Mouse (Mus musculus): ENCODE data around the gene Fam69a.
"Not testable (repeated sequence)": the region's sequence is repeated elsewhere in the genome, so short reads cannot be mapped to it uniquely, and the experiment has no call there.

Gene Fam69a

DNA sequence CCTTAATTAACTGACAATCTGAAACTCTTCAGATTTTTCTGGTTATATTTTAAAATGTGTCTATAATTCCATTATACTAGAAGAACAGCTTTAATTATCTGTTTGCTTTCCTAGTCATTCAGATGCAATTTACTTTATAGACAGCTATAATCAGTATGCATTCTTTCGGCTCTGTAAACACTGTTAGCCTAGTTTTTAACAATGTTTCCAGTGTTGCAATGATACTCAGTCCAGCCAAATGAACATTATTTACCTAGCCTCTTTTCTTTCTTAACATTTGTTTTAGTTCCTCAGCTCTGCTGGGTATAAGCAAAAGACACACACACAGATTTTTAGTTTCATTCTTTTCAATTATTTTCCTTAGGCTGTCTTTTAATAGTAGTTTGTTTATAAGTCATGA, 38.0 kb downstream of the Fam69a start:
- DNase-seq (ENCODE audit: extremely low spot score, low read depth, low spot score), result no peak

DNA sequence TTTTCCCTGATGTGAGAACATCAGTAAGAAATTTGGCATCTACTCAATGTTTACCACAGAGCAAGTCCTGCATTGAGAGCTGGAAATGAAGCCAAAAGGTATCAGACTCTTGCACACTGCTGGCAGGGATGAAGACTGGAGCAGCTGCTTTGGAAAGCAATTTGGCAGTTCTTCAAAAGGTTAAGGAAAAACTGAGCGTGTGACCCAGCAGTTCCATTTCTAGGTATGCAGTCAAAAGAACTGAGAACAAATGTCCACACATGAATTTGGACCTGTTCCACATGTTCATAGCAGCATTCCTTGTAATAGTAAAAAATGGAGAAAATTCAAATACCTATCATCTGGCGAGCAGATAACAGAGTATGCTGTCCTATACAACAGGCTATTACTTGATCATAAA, 39.3 kb downstream of the Fam69a start:
- no peak for DNase-seq (ENCODE audit: extremely low spot score, low read depth, low spot score)

DNA sequence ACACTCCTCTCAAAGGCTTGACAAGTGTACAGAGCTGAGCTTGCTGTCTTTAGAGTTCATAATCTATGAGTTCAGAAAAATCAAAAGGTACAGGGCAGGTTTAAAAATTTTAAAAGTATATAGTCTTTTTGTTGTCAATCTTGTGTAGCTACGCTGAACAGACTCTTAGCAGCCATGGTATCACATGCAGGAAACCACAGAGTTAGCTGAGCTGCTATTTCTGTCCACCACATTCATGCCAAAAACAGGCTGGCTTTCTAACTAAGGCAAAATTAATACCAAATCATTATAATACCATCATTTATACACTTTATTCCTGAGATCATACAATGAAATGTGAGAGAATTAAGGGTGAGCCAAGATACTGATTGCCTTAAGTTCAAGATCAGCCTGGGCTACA, 40.4 kb downstream of the Fam69a start:
- DNase-seq (ENCODE audit: extremely low spot score, low read depth, low spot score), result no peak

DNA sequence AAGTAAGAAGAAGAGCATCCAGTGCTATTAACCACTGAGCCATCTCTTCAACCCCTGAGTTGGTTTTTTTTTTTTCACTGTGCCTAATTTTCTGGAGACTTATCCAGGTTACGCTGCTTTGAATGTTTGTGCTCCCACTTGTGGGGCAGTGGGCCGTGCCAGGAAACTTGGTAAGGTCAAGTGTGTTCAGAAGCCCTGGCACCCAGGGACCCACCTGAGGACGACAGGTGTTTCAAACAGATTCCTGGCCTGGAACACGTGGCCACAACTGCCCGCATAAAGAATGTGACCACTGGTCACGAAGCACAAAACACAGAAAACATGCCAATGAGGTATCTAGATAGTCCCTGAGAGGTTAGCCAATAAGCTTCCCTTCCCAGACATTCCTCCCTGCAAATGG, 43.4 kb downstream of the Fam69a start:
- no peak for DNase-seq (ENCODE audit: extremely low spot score, low read depth, low spot score)

DNA sequence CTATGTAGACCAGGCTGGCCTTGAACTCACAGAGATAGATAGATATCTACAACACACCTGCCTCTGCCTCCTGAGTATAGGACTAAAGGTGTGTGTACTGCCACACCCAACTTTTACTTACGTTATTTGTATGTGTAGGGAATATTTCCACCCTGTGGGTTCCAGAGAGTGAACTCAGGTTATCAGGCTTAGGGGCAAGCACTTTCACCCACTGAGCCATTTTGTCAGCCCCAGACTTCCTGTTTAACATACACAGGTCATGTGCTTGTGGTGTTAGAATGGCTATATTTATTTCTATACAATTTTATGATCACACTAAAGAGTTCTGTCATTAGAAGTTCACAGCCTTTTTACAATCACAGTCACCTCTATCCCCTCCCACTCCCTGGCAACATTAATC, 43.9 kb downstream of the Fam69a start:
- DNase-seq (ENCODE audit: extremely low spot score, low read depth, low spot score), result no peak

DNA sequence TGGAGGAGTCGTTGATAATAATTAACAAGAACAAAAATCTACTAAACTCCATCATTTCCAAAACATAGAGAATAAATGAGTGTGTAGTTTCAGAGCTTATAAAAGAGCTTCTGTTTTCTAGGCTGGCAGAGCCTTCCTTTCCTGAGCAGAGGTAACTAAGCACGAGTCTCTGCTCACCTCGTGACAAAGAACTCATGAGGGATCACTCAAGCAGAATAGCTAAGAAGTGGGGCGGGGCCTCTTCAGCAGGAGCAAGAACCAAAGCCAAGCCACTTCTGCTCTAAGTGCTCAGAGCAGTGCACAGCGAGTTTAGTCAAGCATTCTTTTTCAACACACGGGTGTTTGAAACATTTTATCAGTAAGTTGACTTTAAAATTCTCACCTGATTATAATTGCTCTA, 45.7 kb downstream of the Fam69a start:
- no peak for DNase-seq (ENCODE audit: extremely low spot score, low read depth, low spot score)

DNA sequence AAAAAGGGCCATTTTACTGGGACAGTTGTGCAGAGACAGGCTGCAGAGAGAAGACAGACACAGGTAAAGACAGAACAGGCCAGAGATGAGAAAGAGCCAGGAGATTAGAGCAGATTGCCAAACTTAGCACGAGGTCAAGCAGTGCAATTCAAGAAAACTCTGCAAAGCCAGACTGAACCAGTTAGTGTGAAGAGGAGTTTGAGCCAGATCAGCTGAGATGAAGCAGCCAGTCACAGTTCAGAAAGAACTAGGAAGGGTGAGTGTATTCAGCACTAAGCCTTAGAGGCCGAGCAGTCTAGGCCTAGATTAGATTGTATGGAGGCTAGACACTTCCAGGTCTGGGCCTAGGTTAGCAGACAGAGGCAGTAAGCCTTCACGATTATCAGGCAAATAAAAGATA, 47.2 kb downstream of the Fam69a start:
- no peak for DNase-seq (ENCODE audit: extremely low spot score, low read depth, low spot score)

DNA sequence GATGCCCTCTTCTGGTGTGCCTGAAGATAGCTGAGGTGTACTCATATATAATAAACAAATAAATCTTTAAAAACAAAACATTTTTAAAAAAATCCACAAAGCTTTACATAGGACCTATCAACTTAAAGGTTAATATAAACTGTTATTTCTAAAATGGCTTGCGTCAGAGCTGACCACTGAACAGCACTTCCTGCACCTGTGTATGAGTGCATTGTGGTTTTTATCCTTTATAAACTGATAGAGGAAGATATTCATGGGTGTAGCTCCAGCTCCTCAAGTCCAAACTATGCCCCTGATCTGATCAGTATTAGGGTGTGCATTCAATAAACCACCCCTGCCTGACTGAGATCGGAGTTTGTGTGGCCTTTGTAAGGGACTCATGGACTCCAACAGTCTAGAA, 48.0 kb downstream of the Fam69a start:
- no peak for DNase-seq (ENCODE audit: extremely low spot score, low read depth, low spot score)

DNA sequence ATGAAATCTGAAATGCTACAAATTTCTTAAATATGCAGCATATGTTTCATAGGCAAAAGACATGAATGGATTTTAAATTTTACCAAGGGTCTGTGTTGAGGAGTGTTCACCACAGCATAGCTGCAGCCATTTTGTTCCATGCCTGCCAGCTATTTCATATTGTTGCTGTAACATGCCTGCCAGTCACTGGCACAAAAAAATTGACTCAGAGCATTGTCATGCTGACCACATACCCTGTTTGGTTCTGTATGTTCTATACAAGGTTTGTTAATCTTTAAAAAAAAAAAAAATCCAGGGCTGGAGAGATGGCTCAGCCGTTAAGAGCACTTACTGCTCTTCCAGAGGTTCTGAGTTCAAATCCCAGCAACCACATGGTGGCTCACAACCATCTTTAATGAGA, 48.4 kb downstream of the Fam69a start:
- DNase-seq (ENCODE audit: extremely low spot score, low read depth, low spot score), result not testable (repeated sequence)

DNA sequence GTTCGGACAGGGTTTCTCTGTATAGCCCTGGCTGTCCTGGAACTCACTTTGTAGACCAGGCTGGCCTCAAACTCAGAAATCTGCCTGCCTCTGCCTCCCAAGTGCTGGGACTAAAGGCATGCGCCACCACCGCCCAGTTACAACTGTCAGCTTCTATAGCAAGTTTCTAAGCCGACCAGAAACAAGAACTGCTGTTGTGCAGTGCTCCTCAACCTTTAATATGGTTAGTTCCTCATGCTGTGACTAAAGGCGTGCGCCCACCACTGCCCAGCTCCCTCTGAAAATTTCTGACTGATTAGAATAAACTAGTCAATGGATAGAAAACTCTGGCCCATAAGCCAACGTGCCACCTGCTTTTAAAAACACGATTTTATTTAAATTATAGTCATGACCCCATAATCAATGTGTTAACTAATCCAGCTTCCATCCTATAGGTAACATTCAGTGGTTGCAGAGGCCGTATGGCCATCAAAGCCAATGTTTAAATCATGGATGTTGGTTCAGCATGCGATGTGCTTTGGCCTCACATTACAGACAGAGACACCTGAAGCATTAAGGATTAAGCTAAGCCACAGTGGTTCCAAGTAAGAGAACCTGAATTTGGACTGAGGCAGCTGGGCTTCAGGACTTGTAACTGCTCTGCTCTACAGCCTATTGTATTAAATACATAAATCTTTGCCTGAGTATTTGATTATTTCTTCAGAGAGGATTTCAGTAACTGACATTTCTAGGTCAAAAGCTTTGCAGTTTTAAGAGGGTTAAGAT, 50.1 kb downstream of the Fam69a start:
- DNase-seq (ENCODE audit: extremely low spot score, low read depth, low spot score), result no peak

DNA sequence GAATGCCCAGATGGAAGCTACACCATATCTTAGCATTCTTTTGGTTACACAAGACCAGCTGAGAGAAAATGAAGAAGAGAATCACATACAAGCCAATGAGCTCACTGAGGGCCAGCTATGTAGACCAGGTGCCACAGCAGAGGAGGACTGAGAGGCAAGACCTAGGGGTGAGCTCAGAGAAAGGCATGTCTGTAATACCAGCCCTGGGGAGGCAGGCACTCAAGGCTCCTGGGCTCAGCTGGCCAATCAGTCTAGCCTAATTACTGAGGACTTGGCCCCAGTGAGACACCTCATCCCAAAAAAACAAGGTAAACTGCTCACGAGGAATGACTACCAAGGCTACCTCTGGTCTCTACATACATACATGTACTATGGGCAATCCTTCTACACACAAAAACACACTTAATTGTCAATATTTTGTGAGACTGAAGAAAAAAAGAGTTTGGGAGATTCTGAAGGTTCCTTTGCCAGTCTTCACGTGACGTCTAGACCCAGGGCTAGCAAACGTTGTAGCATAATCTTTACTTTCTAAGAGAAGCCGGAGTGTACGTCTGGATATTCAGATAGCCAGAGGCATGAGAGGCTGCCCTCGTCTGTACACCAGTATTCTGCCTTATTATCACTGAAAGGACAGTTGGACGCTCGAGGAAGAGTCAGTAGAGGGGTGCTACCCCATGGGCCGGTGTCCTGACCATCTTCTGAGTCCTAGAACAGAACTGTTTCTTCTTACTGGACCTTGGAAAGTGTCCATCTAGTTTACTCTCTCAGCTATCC, 51.9 kb downstream of the Fam69a start:
- no peak for DNase-seq (ENCODE audit: extremely low spot score, low read depth, low spot score)

DNA sequence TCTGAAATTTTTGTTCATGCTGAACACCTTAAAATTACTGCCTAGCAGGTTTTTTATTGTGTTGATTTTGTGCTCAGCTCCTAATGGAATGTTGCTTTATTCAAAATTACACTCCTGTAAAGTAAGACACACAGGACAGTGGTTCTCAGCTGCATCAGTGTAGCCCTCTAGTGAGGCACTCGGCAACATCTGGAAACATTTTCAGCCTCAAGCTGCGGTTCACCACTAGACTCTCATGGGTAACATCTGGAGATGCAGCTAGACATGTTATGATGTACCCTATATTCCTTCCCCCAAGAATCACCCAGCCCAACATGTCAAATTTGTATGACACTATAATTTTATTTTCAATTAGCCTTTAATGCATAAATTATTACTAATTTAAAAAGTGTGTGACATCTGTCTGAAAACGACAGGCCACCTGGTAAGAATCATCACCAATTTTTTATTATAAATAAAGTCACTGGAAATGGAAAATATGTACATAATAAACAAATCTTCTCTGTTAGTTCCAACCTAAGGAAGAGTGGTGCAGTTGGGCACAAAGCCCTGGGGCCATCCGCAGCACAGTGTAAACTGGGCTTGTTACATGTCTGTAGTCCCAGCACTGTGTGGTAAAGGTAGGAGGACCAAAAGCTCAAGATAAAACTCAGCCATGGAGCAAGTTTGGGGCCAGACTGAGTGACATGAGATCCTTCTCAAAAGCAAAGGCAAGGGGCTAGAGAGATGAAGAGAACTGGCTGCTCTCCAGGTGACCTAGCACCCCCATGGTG, 53.5 kb downstream of the Fam69a start:
- no peak for DNase-seq (ENCODE audit: extremely low spot score, low read depth, low spot score)

DNA sequence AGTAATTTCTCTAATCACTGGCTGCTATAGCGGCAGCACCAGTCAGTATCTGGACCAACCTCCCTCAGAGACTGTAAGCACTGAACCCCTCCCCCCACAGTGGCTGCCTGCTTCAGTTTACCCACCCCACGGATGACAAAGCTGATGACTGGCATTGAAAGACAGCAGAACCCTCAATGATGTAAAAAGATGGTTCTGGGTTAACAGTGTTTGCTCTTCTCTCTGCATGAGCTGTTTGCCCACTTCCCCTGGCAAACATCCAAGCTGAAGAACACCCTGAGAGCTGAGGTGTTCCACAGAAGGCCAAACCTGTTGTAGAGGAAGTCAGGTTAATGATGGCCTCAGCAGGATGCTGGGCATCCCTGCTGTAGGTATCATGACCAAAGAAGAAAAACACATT, 54.3 kb downstream of the Fam69a start:
- DNase-seq (ENCODE audit: extremely low spot score, low read depth, low spot score), result no peak

DNA sequence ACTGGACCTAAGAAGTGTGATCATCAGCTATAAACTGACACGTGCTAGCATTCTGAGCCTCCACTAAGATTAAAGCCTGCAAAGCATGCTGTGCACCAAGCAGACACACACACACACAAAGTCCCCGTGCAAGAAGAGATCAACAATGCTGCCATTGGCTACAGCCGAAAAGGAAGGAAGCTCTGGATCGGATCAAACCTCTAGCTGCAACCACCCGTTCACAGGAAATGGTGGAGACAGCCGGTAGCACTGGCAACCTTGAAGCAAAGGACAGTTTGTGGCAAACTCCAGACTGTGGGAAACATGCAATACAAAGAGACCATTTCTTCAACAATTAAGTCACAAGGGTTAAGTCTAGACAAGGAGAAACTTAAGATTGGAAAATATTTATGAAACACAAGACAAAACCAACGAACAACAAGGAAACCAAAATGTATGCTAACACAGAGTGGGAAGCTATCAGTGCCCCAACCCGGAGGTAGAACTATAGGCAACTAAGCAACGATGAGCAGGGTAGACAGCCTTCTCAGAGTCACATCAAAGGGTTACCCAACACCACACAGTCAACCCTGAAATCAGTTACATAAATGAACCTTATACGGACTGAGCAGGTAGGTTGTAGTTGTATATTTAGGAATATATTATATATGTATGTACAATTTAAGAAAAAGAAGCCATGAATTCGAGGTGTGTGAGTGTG, 60.2 kb downstream of the Fam69a start:
- DNase-seq (ENCODE audit: extremely low spot score, low read depth, low spot score), result no peak

DNA sequence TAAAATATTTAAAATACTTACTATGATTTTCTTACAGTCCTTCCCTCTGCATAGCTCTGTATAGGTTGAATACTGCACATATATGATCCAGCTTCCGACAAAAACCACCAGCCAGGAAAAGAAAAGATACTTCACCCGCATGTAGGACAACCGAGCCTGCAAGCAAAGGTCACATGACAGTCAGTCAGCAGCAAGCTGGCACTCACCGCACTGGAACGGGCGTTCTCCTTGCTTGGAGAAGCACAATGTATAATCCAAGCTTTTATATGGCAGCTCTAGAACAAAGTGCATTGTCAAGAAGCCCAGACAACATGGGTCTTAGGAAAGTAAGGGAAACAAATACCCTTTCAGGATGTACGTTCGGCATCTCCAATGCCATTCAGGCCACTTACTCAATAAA, 62.3 kb downstream of the Fam69a start:
- DNase-seq (ENCODE audit: extremely low spot score, low read depth, low spot score), result no peak

DNA sequence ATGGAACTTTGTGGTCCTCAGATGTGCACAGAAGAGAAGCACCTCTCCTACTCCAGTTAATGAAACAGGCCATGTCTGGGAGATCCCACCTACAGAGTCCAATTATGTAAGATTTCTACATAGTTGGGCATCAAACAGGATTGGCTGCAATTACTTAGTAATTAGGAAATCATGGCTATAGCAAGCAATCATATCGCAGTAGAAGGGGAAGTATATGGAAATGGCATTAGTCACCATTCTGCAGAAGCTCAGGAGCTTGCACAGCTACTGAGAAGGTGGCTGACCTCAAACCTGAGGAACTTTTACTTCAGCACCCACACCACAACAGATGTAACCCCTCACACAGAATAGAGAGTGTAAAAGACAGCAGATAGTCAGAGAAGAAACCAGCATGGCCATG, 64.0 kb downstream of the Fam69a start:
- DNase-seq (ENCODE audit: extremely low spot score, low read depth, low spot score), result no peak

DNA sequence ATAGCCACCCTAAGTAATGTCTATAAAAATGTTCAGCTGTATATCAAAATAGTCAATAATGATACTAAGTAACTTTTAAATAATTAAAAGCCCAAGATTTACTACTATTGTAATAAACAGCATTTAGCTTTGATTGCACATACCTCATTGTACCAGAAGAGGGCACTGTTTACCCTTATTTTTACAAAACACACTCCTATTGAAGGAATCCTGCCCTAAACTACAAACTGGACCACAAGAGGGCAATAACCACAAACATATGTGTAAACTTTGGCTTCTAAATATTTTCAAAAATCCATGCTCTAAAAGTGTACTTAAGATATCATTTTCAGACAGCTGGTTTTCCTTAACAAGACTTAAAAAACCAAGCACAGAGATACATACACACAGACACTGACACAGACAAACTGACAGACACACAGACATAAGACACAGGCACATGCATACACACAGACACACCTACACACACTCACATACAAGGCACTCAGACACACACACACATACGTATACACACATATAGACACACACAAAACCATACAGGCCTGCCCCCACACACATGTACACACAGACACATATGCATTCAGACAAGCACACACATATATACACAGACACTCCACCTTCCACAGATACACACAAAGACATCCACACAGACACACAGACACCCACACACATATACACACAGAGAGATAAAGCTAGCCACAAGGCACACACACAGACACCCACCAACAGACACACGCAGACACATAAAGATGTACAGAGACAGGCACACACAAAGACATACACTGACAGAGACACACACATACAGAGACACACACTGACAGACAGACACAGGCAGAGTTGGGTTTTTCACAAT, 65.3 kb downstream of the Fam69a start:
- DNase-seq (ENCODE audit: extremely low spot score, low read depth, low spot score), result peak; percentile 71

DNA sequence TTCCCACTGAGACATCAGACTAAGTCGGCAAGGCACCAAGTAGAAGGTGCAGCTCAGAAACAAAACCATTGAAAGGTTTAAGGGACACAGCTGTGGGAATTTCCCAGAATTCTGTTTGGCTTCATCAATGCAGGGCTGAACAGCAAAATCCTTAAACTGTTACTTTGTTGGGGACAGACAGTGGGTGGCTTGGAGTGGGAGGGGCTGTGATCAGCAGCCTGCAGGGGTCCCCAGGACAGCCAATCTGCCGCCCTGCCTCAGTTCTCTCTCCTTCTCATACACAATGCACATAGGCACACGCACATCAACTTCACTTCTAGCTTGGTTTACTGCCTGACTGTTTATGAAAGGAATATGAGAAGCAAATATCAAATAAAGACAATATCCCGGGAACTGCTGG, 71.6 kb downstream of the Fam69a start:
- DNase-seq (ENCODE audit: extremely low spot score, low read depth, low spot score), result no peak

DNA sequence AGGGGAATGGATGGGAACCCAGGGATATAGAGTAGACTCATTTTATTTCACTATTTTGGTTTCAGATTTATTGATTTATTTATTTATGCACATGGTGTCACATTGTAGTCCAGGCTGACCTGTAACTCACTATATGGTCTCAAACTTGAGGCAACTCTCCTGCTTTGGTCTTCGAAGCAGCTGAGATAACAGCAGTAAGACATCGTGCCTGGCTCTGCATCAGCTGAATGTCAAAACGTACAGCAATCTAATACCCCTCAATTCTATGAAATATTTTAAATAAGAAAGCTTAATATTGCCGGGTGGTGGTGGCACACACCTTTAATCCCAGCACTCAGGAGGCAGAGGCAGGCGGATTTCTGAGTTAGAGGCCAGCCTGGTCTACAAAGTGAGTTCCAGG, 75.9 kb downstream of the Fam69a start:
- DNase-seq (ENCODE audit: extremely low spot score, low read depth, low spot score), result no peak

DNA sequence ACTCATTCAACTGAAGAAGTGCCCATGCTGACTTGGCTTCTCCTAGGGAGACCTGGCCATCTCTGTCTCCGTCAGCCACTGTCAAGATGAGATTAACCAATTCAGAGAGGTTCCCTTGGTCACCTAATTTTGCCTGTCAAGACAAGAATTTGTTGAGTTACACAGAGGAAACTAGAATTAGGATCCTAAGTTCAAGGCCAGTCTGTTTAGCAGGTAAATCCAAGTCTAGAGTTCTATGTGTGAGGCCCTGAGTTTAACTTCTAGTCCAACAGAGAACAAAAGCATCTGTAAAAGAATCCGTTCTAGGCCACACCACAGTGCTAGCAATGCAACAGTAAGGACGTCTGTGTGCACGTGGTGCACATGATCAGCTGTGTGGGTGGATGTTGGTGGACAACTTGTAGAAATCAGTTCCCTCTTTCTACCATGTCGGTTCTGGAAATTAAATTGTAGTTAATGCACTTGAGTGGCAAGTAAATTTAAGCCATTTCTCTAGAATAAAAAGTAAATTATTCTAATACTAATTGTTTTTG, 76.7 kb downstream of the Fam69a start:
- DNase-seq (ENCODE audit: extremely low spot score, low read depth, low spot score), result no peak

All from hindlimb bud, embryonic 11.5 days (tissue).